Mouse (Mus musculus): ENCODE data around the gene Ripor3. TPM values are rescaled to one million over a fixed set of nuclear protein-coding genes. Genes with fewer than 3 reads are reported as not detected.
A peak's percentile ranks its signal among the peaks of the same experiment; 100 is the strongest.

Gene Ripor3
- total RNA-seq, 2 experiments from 2014 or later, result 0.21 to 0.61 TPM

DNA sequence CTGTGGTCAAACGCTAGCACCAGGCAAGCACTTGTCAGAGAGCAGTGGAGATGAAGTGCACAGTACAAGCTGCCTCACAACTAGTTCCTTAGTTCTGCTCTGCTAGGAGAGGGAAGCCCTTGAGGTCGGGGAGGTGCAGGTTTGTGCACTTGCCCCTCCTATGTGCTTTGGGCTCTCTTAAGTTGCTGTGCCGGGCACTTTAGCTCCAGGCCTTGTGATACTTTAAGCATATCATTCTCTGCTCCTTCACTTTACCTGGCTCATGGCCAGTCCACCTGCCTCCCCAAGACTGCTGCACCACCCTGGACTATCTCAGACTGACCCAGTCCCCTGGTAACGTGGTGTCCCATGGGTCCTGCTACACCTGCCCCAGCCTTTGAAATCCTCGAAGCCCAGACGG lies 62.4 kb downstream of the Ripor3 start:
- no peak for TF ChIP-seq CTCF (IDR thresholded peaks at IDR 0.05)
- Histone ChIP-seq H3K4me3 (no peak overlapping the region), H3K27ac (peak overlapping the region; percentile 5; the same call in 1 of the 2 replicates)
- DNase-seq (ENCODE audit: extremely low spot score in 1 of 2, low spot score in 2 of 2), result no peak
- intact Hi-C loops (cut with DNase I), result no loop called here

GRCm38 (mm10) chr2:167947251-167947650 lies 63.2 kb downstream of the Ripor3 start:
- H3K4me3 ChIP-seq, result no peak overlapping the region
- intact Hi-C loops (cut with DNase I), result no loop called here
- DNase-seq (ENCODE audit: extremely low spot score in 1 of 2, low spot score in 2 of 2), result no peak
- H3K27ac ChIP-seq, result no peak overlapping the region
- no peak for TF ChIP-seq CTCF (IDR thresholded peaks at IDR 0.05)

DNA sequence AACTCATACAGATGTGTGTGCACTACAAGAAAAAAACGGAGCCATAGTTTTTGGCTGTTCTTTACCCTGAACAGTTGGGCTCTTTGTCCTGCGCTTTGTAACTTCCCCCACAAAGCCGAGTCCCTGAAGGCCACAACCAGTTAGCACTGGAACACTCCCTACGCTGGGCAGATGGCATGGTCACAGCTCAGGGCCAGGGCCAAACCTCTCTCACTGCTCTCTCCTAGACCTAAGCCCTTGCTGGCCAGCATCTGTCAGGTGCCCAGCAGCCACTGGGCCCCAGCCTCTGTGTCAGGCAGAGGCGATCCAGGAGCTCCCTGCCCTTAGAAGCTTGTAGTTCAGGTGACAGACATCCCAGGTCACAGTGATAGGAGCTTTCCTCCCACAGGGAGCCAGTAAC lies 65.0 kb downstream of the Ripor3 start:
- intact Hi-C loops (cut with DNase I), result no loop called here
- no peak for DNase-seq (ENCODE audit: extremely low spot score in 1 of 2, low spot score in 2 of 2)
- no peak overlapping the region for H3K4me3 ChIP-seq
- TF ChIP-seq CTCF (IDR thresholded peaks at IDR 0.05), result no peak
- no peak overlapping the region for H3K27ac ChIP-seq

- no peak overlapping the region for H3K27ac ChIP-seq
- H3K4me3 ChIP-seq, result no peak overlapping the region
- no peak for DNase-seq (ENCODE audit: extremely low spot score in 1 of 2, low spot score in 2 of 2)
- intact Hi-C loops (cut with DNase I), result no loop called here
- no peak for TF ChIP-seq CTCF (IDR thresholded peaks at IDR 0.05)
Measured at GRCm38 (mm10) chr2:167944193-167944592, 66.2 kb downstream of the Ripor3 start.

GRCm38 (mm10) chr2:167942926-167943633 lies 67.3 kb downstream of the Ripor3 start:
- Histone ChIP-seq H3K27ac (peak overlapping the region; percentile 83), H3K4me3 (0 out of 2 replicates have a peak overlapping the region, but pooled peaks have one; percentile 9)
- intact Hi-C loops (cut with DNase I), result no loop called here
- no peak for TF ChIP-seq CTCF (IDR thresholded peaks at IDR 0.05)
- peak in 1 of 2 experiments; percentile 20 for DNase-seq (ENCODE audit: extremely low spot score in 1 of 2, low spot score in 2 of 2)

- intact Hi-C loops (cut with DNase I), result no loop called here
- no peak for TF ChIP-seq CTCF (IDR thresholded peaks at IDR 0.05)
- peak; percentile 53 to 71 for DNase-seq (ENCODE audit: extremely low spot score in 1 of 2, low spot score in 2 of 2)
- Histone ChIP-seq H3K4me3 (no peak overlapping the region), H3K27ac (peak overlapping the region; percentile 83)
Measured at GRCm38 (mm10) chr2:167942199-167942925, 68.1 kb downstream of the Ripor3 start.

- H3K27ac ChIP-seq, result peak overlapping the region; percentile 83
- intact Hi-C loops (cut with DNase I), result no loop called here
- no peak overlapping the region for H3K4me3 ChIP-seq
- TF ChIP-seq CTCF (IDR thresholded peaks at IDR 0.05), result no peak
- no peak for DNase-seq (ENCODE audit: extremely low spot score in 1 of 2, low spot score in 2 of 2)
Measured at GRCm38 (mm10) chr2:167941745-167942176, 68.7 kb downstream of the Ripor3 start.

DNA sequence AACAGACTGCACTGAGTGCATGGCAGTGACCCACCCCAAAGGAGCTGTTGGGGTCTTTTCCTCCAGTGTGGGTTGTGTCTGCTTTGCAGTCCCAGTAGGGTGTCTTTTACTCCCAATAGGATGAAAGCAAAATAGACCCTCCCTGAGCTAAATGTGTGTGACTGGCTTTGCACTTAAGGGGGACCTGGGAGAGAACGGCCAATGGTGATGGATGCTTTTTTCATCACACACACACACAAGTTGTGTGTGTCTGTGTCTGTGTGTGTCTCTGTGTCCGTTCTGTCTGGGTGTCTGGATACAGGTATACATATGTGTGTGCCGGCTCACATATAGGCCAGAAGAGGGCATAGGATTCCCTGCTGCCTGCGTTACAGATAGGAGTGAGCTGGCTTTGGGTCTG lies 69.1 kb downstream of the Ripor3 start:
- intact Hi-C loops (cut with DNase I), result no loop called here
- DNase-seq (ENCODE audit: extremely low spot score in 1 of 2, low spot score in 2 of 2), result no peak
- H3K27ac ChIP-seq, result peak overlapping the region; percentile 19; the same call in 1 of the 2 replicates
- TF ChIP-seq CTCF (IDR thresholded peaks at IDR 0.05), result no peak
- no peak overlapping the region for H3K4me3 ChIP-seq

- intact Hi-C loops (cut with DNase I), result no loop called here
- DNase-seq (ENCODE audit: extremely low spot score in 1 of 2, low spot score in 2 of 2), result no peak
Measured at GRCm38 (mm10) chr2:167940636-167941035, 69.8 kb downstream of the Ripor3 start.

DNA sequence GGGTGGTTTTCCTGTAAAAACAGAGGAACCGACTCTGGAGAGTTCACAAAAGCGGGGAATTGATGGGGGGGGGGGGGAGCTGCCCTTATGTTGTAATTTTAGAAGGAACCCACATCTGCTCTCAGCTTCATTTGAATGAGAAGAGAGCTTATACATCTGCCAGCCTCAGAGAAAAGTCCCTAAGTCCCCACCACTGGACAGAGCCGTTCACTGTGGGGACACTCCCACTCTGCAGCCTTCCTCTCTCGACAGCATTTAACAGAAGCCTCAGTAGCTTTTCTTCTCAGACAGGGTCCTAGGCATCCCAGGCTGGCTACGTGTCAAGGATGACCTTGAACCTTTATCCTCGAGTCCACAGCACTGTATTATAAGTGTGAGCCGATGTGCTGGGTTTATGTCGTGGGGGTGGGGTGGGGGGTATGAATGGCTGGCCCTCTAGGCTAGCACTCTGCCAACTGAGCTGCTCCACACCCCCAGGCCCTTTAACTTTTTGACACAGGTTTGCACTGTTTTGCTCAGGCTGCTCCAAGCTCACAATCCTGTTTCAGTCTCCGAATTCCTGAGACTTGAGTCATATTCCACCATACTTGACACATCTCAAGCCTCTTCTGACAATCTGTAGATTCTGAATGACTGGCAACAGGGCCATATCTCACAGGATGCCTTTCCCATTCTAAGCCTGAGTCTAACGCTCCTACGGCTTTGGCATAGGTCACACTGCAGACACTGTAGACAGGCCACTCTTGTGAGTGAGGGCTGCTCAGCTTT lies 70.6 kb downstream of the Ripor3 start:
- Histone ChIP-seq H3K4me3 (no peak overlapping the region), H3K27ac (no peak overlapping the region)
- DNase-seq (ENCODE audit: extremely low spot score in 1 of 2, low spot score in 2 of 2), result no peak
- TF ChIP-seq CTCF (IDR thresholded peaks at IDR 0.05), result no peak
- intact Hi-C loops (cut with DNase I), result no loop called here

More at GRCm38 (mm10) chr2:167940636-167941035, 69.8 kb downstream of the Ripor3 start:
- no peak overlapping the region for H3K27ac ChIP-seq
- no peak overlapping the region for H3K4me3 ChIP-seq
- no peak for TF ChIP-seq CTCF (IDR thresholded peaks at IDR 0.05)

- no peak for DNase-seq (ENCODE audit: extremely low spot score in 1 of 2, low spot score in 2 of 2)
- Histone ChIP-seq H3K4me3 (no peak overlapping the region), H3K27ac (0 out of 2 replicates have a peak overlapping the region, but pooled peaks have one; percentile 1)
- intact Hi-C loops (cut with DNase I), result no loop called here
- no peak for TF ChIP-seq CTCF (IDR thresholded peaks at IDR 0.05)
Measured at GRCm38 (mm10) chr2:167939204-167939603, 71.2 kb downstream of the Ripor3 start.

DNA sequence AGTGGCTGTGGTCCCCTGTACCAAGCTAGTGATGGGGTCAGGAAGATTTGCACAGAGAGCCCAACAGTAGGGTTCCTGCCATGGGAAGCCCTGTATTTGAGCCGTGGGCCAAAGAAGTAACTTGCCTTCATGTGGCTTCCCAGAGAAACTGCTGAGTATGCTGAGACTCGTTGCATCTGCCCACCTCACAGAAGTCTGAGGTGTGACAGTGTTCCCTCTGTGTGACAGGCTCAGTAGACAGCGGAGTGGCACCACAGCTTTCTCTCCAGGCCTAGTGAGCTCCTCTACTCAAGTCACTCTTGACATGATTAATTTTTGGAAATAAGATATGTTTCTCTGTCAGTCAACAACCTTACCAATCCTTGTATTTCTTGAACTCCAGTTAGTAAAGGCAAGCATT lies 71.6 kb downstream of the Ripor3 start:
- intact Hi-C loops (cut with DNase I), result no loop called here

More for the DNA sequence above, 71.6 kb downstream of the Ripor3 start:
- TF ChIP-seq CTCF (IDR thresholded peaks at IDR 0.05), result no peak
- DNase-seq (ENCODE audit: extremely low spot score in 1 of 2, low spot score in 2 of 2), result no peak
- no peak overlapping the region for H3K27ac ChIP-seq
- H3K4me3 ChIP-seq, result no peak overlapping the region

Measured in left cerebral cortex, adult 2 months (tissue).